Mouse (Mus musculus) liver, embryonic 16.5 days (tissue): ENCODE data around the gene Hc. TPM values are rescaled to one million over a fixed set of nuclear protein-coding genes. Genes with fewer than 3 reads are reported as not detected.

Experiments
- ATAC-seq: fragments of 200-750 bp; cut with Nextera tagmentation; 2 replicates; pipeline ENCODE4 v1.8.0; 2017; ENCODE audit warnings: low read depth, mild to moderate bottlenecking, moderate number of reproducible peaks, moderate library complexity
- H3K27ac ChIP-seq: fragments of 300-500 bp; sonication (generic); 2 replicates; pipeline ENCODE4 v1.5.1; 2014; ENCODE audit warnings: mild to moderate bottlenecking, low read length
- H3K27me3 ChIP-seq: fragments of 300-500 bp; sonication (generic); 2 replicates; pipeline ENCODE4 v1.6.1; 2014; ENCODE audit warnings: low read depth, low read length, mixed read lengths; ENCODE audit not compliant: control insufficient read depth, insufficient read depth
- H3K36me3 ChIP-seq: fragments of 300-500 bp; sonication (generic); 2 replicates; pipeline ENCODE4 v1.6.1; 2014; ENCODE audit warnings: mild to moderate bottlenecking; ENCODE audit not compliant: control insufficient read depth, insufficient read depth
- H3K4me1 ChIP-seq: fragments of 300-500 bp; sonication (generic); 2 replicates; pipeline ENCODE4 v1.6.1; 2014; ENCODE audit warnings: low read depth, low read length, mixed read lengths; ENCODE audit not compliant: control insufficient read depth
- H3K4me2 ChIP-seq: fragments of 300-500 bp; sonication (generic); 2 replicates; pipeline ENCODE4 v1.6.1; 2014; ENCODE audit warnings: low read depth, low read length, mixed read lengths
- H3K4me3 ChIP-seq: fragments of 300-500 bp; sonication (generic); 2 replicates; pipeline ENCODE4 v1.5.1; 2014; ENCODE audit warnings: low read depth, mild to moderate bottlenecking, low read length
- H3K9ac ChIP-seq: fragments of 300-500 bp; sonication (generic); 2 replicates; pipeline ENCODE4 v1.6.1; 2014; ENCODE audit warnings: low read depth, low read length
- H3K9me3 ChIP-seq: fragments of 300-500 bp; sonication (generic); replicated peaks from 2 replicates; pipeline ENCODE4 v1.6.1; 2016; ENCODE audit warnings: low read length; ENCODE audit not compliant: control insufficient read depth
- WGBS: fragments of 180-500 bp; shearing (Covaris S2); extraction: QIAGEN DNeasy Blood & Tissue Kit; methylation state at CpG from one replicate; pipeline ENCODE4 v1.1.7; 2014; ENCODE audit not compliant: insufficient replicate concordance; 5-methylcytosine and 5-hydroxymethylcytosine counted together
- polyA plus RNA-seq: library from polyadenylated mRNA; unstranded; fragments of >200 nt; fragmentation: Nextera tagmentation; extraction: Ambion mirVana; gene quantifications from 2 replicates; pipeline ENCODE4 v1.2.1, GENCODE M21; 2015

The Hc gene
- 69.0 and 72.4 TPM in 2 replicates for polyA plus RNA-seq

GRCm38 (mm10) chr2:35061338-35061737, at the start of gene Hc:
TSS of gene Hc (minus strand) at chr2:35061438.
- no peaks in the 10 kb centered on the region for H3K27me3 ChIP-seq
- H3K27ac ChIP-seq: peak within 1 kb of the TSS; percentile 64
- WGBS: 55% methylated on average over 5 of the region's 5 CpGs
- H3K4me1 ChIP-seq: no peaks in the 10 kb centered on the region; the same call in 1 of the 2 replicates
- H3K4me3 ChIP-seq: peak within 1 kb of the TSS; percentile 44
- peak within 1 kb of the TSS; percentile 30; the same call in 1 of the 2 replicates for H3K9ac ChIP-seq
- no peak for ATAC-seq
- no peaks in the 10 kb centered on the region for H3K9me3 ChIP-seq
- peak within 1 kb of the TSS; percentile 47; the same call in 1 of the 2 replicates for H3K4me2 ChIP-seq
- no peaks in the 10 kb centered on the region for H3K36me3 ChIP-seq

- Histone ChIP-seq H3K4me1 (peaks cover 15% of the 10 kb centered on the region), H3K27me3 (no peaks in the 10 kb centered on the region), H3K9ac (no peak overlapping the region), H3K9me3 (no peaks in the 10 kb centered on the region), H3K4me3 (peak overlapping the region; percentile 92), H3K27ac (no peak overlapping the region), H3K36me3 (no peaks in the 10 kb centered on the region; the same call in none of the 2 replicates), H3K4me2 (peak overlapping the region; percentile 93)
- 42% methylated on average over 2 of the region's 2 CpGs for WGBS
- ATAC-seq: no peak
Observed at GRCm38 (mm10) chr2:35110521-35110920, 49.3 kb upstream of the Hc start.

- no peaks in the 10 kb centered on the region; the same call in none of the 2 replicates for H3K36me3 ChIP-seq
- no peak for ATAC-seq
- under 1% methylated on average over 13 of the region's 13 CpGs for WGBS
Observed at GRCm38 (mm10) chr2:35109924-35110304, 48.7 kb upstream of the Hc start.

GRCm38 (mm10) chr2:35109141-35109923, 48.1 kb upstream of the Hc start, which contains the start of gene Cntrl:
TSS of gene Cntrl (plus strand) at chr2:35109492.
- Histone ChIP-seq H3K4me1 (peaks cover 15% of the 10 kb centered on the region), H3K36me3 (no peaks in the 10 kb centered on the region; the same call in 1 of the 2 replicates), H3K4me3 (peak within 1 kb of the TSS; percentile 92), H3K9ac (peak within 1 kb of the TSS; percentile 88), H3K27ac (peak within 1 kb of the TSS; percentile 92), H3K4me2 (peak within 1 kb of the TSS; percentile 93), H3K9me3 (no peaks in the 10 kb centered on the region), H3K27me3 (no peaks in the 10 kb centered on the region)
- peak; percentile 91 for ATAC-seq
- WGBS: under 1% methylated on average over 62 of the region's 62 CpGs

More at GRCm38 (mm10) chr2:35109924-35110304, 48.7 kb upstream of the Hc start:
- H3K4me2 ChIP-seq: peak overlapping the region; percentile 93
- no peaks in the 10 kb centered on the region for H3K9me3 ChIP-seq
- H3K27ac ChIP-seq: peak overlapping the region; percentile 92
- H3K4me1 ChIP-seq: peaks cover 15% of the 10 kb centered on the region
- peak overlapping the region; percentile 92 for H3K4me3 ChIP-seq
- peak overlapping the region; percentile 88 for H3K9ac ChIP-seq
- H3K27me3 ChIP-seq: no peaks in the 10 kb centered on the region

- H3K36me3 ChIP-seq: no peaks in the 10 kb centered on the region; the same call in 1 of the 2 replicates
- no peaks in the 10 kb centered on the region for H3K27me3 ChIP-seq
- ATAC-seq: peak; percentile 20
- H3K27ac ChIP-seq: peak overlapping the region; percentile 92
- H3K4me2 ChIP-seq: peak overlapping the region; percentile 93
- peaks cover 15% of the 10 kb centered on the region for H3K4me1 ChIP-seq
- no peaks in the 10 kb centered on the region for H3K9me3 ChIP-seq
- 15% methylated on average over 3 of the region's 3 CpGs for WGBS
- H3K4me3 ChIP-seq: peak overlapping the region; percentile 92
- H3K9ac ChIP-seq: peak overlapping the region; percentile 88
Observed at GRCm38 (mm10) chr2:35108712-35109111, 47.5 kb upstream of the Hc start.

DNA sequence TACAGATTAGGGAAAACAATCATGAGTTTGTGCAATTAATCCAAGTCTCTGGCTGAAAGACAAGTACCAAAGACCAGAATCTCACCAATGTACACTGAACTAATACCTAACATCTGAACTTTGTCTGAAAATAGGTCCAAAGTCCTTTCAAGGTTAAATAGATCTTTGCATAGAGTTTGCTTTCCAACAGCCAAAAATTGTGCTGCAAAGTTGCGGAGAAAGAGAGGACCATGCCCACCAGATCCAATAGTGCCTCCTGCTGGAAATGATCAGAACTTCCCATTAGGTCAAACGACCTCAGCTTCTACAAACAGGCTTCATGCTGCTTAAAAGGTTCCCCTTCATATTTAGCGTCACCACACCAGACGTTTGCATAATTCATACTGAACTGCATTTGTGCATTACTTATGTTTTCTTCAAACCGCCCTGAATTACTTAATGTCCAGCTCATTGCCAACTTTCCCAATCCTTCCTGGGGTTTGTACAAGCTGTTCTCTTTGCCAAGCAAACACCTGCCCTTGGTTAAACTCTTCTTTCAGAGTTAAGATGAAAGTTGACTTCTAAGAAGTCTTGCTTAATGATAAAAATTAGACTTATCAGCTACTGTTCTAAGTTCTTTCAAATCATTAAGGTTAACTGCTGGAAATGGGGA, 46.9 kb upstream of the Hc start:
- ATAC-seq: no peak
- Histone ChIP-seq H3K27me3 (no peaks in the 10 kb centered on the region), H3K9ac (no peak overlapping the region), H3K4me2 (no peak overlapping the region), H3K36me3 (no peaks in the 10 kb centered on the region), H3K4me1 (peaks cover 18% of the 10 kb centered on the region), H3K9me3 (no peaks in the 10 kb centered on the region), H3K4me3 (no peak overlapping the region), H3K27ac (peak overlapping the region; percentile 31)
- 38% methylated on average over 5 of the region's 5 CpGs for WGBS

DNA sequence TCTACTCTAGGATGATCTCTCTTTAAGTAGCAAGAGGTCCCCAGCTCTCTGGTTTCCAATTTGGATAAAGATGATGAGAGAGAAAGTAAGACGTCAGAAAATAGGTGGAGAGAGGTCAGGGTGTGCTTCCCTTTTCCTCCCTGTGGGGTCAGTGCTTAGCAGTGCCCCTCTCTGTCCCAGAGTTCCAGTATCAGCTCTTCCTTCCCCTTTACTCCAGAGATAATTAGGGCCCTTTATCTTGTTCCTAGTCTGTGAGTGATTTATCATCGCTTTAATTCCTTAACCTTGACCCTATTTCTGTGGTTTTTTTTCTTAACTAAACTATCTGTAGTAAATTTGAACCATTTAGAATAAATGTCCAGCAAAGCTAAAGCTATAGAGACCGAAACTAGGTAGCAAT, 43.6 kb upstream of the Hc start:
- no peak for ATAC-seq
- WGBS: 32% methylated on average over 3 of the region's 3 CpGs

GRCm38 (mm10) chr2:35103558-35103957, 42.3 kb upstream of the Hc start:
- WGBS: 59% methylated on average over 5 of the region's 5 CpGs
- Histone ChIP-seq H3K27me3 (no peaks in the 10 kb centered on the region), H3K4me3 (no peak overlapping the region), H3K36me3 (no peaks in the 10 kb centered on the region), H3K4me1 (peaks cover 9% of the 10 kb centered on the region), H3K9ac (no peak overlapping the region), H3K27ac (peak overlapping the region; percentile 72), H3K4me2 (peak overlapping the region; percentile 8; the same call in 1 of the 2 replicates), H3K9me3 (no peaks in the 10 kb centered on the region)
- peak; percentile 74 for ATAC-seq

More for the DNA sequence above, 43.6 kb upstream of the Hc start:
- H3K27ac ChIP-seq: no peak overlapping the region
- H3K4me3 ChIP-seq: no peak overlapping the region
- no peak overlapping the region for H3K4me2 ChIP-seq
- H3K36me3 ChIP-seq: no peaks in the 10 kb centered on the region
- H3K27me3 ChIP-seq: no peaks in the 10 kb centered on the region
- peaks cover 15% of the 10 kb centered on the region for H3K4me1 ChIP-seq
- H3K9me3 ChIP-seq: no peaks in the 10 kb centered on the region
- no peak overlapping the region for H3K9ac ChIP-seq

- no peak for ATAC-seq
- Histone ChIP-seq H3K27me3 (no peaks in the 10 kb centered on the region), H3K9ac (no peak overlapping the region), H3K4me1 (peaks cover 9% of the 10 kb centered on the region), H3K4me2 (no peak overlapping the region), H3K9me3 (no peaks in the 10 kb centered on the region), H3K27ac (peak overlapping the region; percentile 72; the same call in 1 of the 2 replicates), H3K4me3 (no peak overlapping the region), H3K36me3 (no peaks in the 10 kb centered on the region)
Observed at GRCm38 (mm10) chr2:35102777-35103176, 41.5 kb upstream of the Hc start.
